25 mouse cellular contexts compared by ENCODE assay signal in the genomic region with DNA sequence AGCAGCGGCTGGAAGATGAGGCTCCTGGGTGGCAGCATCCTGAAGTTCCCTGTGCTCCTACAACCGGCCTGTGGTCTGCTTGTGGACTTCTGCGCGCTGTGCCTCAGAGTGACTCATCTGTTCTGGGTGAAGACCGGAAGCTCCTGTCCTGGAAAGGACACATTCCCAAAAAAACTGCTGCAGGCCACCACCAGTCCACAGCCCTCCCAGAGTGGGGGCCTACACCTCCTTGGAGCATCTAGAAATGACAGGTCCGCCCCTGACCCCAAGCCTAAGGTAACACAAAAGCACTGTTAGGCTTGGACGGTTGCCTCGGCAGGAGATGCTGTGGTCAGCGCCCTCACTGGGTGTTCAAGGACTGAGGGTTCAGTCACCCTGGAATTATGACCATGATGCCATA.
"Had no signal": no experiment of that assay in that cellular context is flagged by ENCODE, and none has a peak within 500 bp of the region (broad histone marks: within the 10 kb centered on the region; RNA-seq: fewer than 3 reads in every experiment).

No protein-coding gene starts in this region.

- H3K36me3 ChIP-seq: hindbrain, embryonic 10.5 days; hindbrain, embryonic 12.5 days; intestine, embryonic 15.5 days; limb, embryonic 10.5 days; limb, embryonic 12.5 days; liver, embryonic 13.5 days; liver, embryonic 15.5 days had no signal

- H3K27ac ChIP-seq: heart, adult 2 months; hindbrain, embryonic 10.5 days; hindbrain, embryonic 12.5 days; hindbrain, embryonic 14.5 days; intestine, embryonic 15.5 days; layer of hippocampus, adult 2 months; left cerebral cortex, adult 2 months; limb, embryonic 10.5 days; limb, embryonic 12.5 days; liver, embryonic 13.5 days; liver, embryonic 15.5 days had no signal

- DNase-seq: gastrocnemius, postnatal 14 days; heart, adult 2 months; heart, postnatal 10 days; heart, postnatal 4 days; kidney, adult 18-20 months; kidney, adult 8-10 months; kidney, postnatal 10 days; kidney, postnatal 25 days; kidney, postnatal 4 days; liver; liver, embryonic 13.5 days; liver, postnatal 0 days; lung, adult 2 months had no signal

- H3K27me3 ChIP-seq: hindbrain, embryonic 12.5 days; intestine, embryonic 15.5 days; limb, embryonic 12.5 days; liver, embryonic 13.5 days; liver, embryonic 15.5 days had no signal

- H3K4me1 ChIP-seq: hindbrain, embryonic 10.5 days; hindbrain, embryonic 12.5 days; intestine, embryonic 15.5 days; limb, embryonic 10.5 days; limb, embryonic 12.5 days had no signal

- ATAC-seq: hindbrain, embryonic 16.5 days; inflammation-experienced regulatory T-cells, adult 6 months; intestine, embryonic 15.5 days; liver, postnatal 0 days had no signal

- H3K9me3 ChIP-seq: hindbrain, embryonic 10.5 days; hindbrain, embryonic 12.5 days; intestine, embryonic 15.5 days; limb, embryonic 10.5 days; limb, embryonic 12.5 days; liver, embryonic 13.5 days; liver, embryonic 15.5 days had no signal

- H3K4me3 ChIP-seq: heart, adult 2 months; hindbrain, embryonic 10.5 days; hindbrain, embryonic 12.5 days; intestine, embryonic 15.5 days; layer of hippocampus, adult 2 months; left cerebral cortex, adult 2 months; limb, embryonic 10.5 days; limb, embryonic 12.5 days; liver, embryonic 13.5 days; liver, embryonic 15.5 days had no signal

- H3K9ac ChIP-seq: hindbrain, embryonic 12.5 days; hindbrain, embryonic 14.5 days; intestine, embryonic 15.5 days; limb, embryonic 12.5 days; liver, embryonic 13.5 days; liver, embryonic 15.5 days; liver, postnatal 0 days had no signal

- H3K4me2 ChIP-seq: heart, embryonic 11.5 days; hindbrain, embryonic 12.5 days; hindbrain, embryonic 14.5 days; intestine, embryonic 15.5 days; limb, embryonic 12.5 days; liver, embryonic 13.5 days; liver, embryonic 15.5 days had no signal
